Mouse (Mus musculus): ENCODE measurements at regions not wholly inside any gene's neighbourhood (a gene's known extent, or its start where the extent isn't known, plus 50 kb on each side); places are given as distances from the start of the nearest gene placed in this dataset.

GRCm38 (mm10) chr1:94235426-94235825 is 183.1 kb upstream of the Pdcd1 start:
- in situ Hi-C loops (cut with MboI, MseI): no loop called here

- in situ Hi-C loops (cut with MboI, MseI): no loop called here
Measured at GRCm38 (mm10) chr1:94221006-94221405, 168.7 kb upstream of the Pdcd1 start.

- in situ Hi-C loops (cut with MboI, MseI): loop anchor here (10.0 kb wide), 1 partner anchor 683 kb away; no protein-coding TSS in a partner anchor
Measured at GRCm38 (mm10) chr1:94217407-94217806, 165.1 kb upstream of the Pdcd1 start.

GRCm38 (mm10) chr1:94208929-94209328 is 156.6 kb upstream of the Pdcd1 start:
- in situ Hi-C loops (cut with MboI, MseI): no loop called here

- in situ Hi-C loops (cut with MboI, MseI): no loop called here
Measured at GRCm38 (mm10) chr1:94207859-94208258, 155.5 kb upstream of the Pdcd1 start.

GRCm38 (mm10) chr1:94203281-94203680 is 150.9 kb upstream of the Pdcd1 start:
- in situ Hi-C loops (cut with MboI, MseI): no loop called here

GRCm38 (mm10) chr1:94183876-94184275 is 131.5 kb upstream of the Pdcd1 start:
- in situ Hi-C loops (cut with MboI, MseI): loop anchor here (10.0 kb wide), 1 partner anchor 171 kb away; no protein-coding TSS in a partner anchor

GRCm38 (mm10) chr1:94149958-94150357 is 97.6 kb upstream of the Pdcd1 start:
- in situ Hi-C loops (cut with MboI, MseI): no loop called here

GRCm38 (mm10) chr1:94147015-94147414 is 94.7 kb upstream of the Pdcd1 start:
- in situ Hi-C loops (cut with MboI, MseI): no loop called here

- in situ Hi-C loops (cut with MboI, MseI): no loop called here
Measured at GRCm38 (mm10) chr1:94140518-94140917, 88.2 kb upstream of the Pdcd1 start.

- in situ Hi-C loops (cut with MboI, MseI): no loop called here
Measured at GRCm38 (mm10) chr1:94139445-94140062, 87.2 kb upstream of the Pdcd1 start.

GRCm38 (mm10) chr1:94136731-94137130 is 84.4 kb upstream of the Pdcd1 start:
- in situ Hi-C loops (cut with MboI, MseI): no loop called here
